Mouse (Mus musculus) heart, postnatal 36 days (tissue): ENCODE measurements around the gene Abcb9. TPM values are rescaled to one million over a fixed set of nuclear protein-coding genes. Genes with fewer than 3 reads are reported as not detected.
"Not testable (repeated sequence)": the region's sequence is repeated elsewhere in the genome, so short reads cannot be mapped to it uniquely, and the experiment has no call there.

Experiments
- DNase-seq, 2 experiments: peaks; one replicate each; pipeline ENCODE4 v3.0.0; 2021 to 2022
- intact Hi-C: fragments of 180-260 bp; cut with DNase I; formaldehyde crosslinking; loops from one replicate; pipeline ENCODE4 v1.15.1; 2025
- total RNA-seq, 2 experiments: library from RNA; stranded (reverse); gene quantifications; 2 replicates each; pipeline ENCODE4 v1.2.3; 2021

Gene Abcb9
- total RNA-seq, 2 experiments from 2014 or later: 7.6 to 8.3 TPM

DNA sequence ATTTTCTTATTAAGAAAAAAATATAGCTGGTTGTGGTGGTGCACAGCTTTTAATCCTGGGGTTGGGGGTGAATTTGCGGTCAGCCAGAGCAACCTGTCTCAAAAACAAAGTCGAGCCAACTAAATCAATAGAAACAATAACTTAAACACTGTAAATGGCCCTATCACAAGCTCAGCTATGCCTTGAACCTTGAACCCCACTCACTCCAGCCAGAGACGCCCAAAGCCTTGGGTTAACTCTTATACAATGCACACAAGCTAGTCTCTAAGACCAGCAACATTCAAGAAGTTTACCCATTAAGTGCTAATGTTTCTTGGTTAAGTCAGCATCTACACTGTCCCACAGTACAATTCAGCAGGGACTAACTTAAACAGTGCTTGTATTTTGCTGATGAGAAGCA is 25.9 kb downstream of the Abcb9 start:
- no peak for DNase-seq
- intact Hi-C loops: no loop called here

DNA sequence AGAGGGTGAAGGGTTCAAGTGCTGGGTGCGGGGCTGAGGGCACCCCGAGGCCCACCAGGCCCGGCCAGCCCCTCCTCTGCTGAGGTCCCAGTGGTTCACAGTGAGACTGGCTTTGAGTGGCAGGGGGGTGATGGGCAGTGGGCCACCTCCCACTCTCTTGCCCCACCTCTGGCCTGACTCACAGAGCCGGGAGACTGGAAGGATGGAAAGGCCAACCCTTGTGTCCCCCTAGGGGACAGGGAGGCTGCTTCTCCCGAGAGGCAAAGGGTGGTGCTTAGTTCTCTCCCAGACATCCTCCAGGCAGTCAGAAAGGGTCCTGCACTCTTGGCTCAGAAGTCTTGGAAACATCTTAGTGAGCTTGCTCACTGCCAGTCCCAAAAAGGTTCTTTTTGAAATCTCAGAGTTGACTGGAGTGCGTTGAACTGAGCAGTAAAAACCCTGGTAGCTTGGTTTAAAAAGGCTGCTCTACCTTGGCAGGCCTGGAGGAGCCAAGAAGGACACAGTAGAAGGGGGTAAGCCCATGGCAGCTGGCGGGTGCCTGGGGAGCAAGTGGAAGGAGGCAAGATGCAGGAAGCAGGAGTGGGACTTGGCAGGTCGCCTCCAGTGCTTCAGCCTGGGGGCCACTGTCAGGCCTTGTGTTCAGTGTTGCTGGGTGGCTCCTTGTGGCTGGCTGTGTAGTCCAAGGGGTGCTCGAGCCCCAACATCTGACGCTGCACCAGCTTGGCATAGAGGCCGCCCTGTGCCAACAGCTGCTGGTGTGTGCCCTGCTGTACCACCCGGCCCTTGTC is 33.4 kb downstream of the Abcb9 start:
- intact Hi-C loops: no loop called here
- peak in 1 of 2 experiments; percentile 32 for DNase-seq

DNA sequence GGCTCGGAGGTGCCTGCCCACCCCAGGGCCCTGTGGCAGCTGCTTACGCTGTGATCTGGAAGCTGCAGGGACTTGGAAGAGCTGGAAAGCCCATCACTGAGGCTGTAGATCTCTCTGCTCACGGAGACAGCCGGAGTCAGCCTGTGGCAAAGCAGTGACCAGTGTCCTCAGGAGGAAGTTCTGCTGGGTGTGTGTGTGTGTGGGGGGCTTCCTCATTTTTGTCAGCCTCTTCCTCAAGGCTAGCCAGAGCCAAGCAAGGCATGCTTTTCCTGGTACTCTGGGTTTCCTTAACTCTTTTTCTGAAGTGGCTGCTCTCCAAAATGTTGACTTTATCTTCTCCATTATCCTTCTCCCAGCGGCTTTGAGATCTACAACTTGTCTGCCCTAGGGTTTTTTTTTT is 35.9 kb downstream of the Abcb9 start:
- peak; percentile 31 to 39 for DNase-seq
- intact Hi-C loops: no loop called here

DNA sequence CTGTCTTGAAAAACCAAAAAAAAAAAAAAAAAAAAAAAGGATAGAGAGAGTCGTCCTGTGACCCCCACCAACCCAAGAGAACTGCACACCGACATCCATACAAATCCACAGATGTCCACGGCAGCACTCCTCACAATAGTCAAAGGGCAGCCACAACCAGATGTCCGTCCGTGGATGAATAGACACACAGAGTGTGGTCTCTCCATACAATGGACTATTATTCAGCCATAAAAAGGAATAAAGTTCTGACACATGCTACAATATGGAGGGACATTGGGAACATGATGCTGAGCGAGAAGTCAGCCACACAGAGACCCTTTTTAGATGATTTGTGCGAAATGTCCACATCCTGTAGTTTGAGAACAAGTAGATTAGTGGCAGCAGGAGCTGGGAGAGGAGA is 36.8 kb downstream of the Abcb9 start:
- intact Hi-C loops: no loop called here
- no peak for DNase-seq

DNA sequence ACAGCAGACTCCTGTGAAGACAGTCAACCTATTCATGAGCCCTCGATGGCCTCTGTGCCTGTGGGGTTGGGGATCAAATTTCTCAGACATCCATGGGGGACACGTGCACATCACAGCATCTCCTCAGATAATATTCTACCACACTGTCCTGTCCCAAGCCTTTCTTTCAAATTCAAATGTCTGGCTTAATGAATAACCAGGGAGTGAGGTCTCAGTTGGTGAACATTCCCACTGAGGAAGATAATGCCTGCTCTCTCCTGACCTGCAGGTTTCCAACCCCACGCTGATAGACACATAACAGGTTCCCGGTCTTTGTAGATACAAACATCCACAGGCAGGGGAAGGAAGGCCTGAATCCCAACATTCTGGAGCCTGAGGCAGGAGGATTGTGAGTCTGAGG is 38.6 kb downstream of the Abcb9 start:
- intact Hi-C loops: no loop called here
- no peak for DNase-seq

DNA sequence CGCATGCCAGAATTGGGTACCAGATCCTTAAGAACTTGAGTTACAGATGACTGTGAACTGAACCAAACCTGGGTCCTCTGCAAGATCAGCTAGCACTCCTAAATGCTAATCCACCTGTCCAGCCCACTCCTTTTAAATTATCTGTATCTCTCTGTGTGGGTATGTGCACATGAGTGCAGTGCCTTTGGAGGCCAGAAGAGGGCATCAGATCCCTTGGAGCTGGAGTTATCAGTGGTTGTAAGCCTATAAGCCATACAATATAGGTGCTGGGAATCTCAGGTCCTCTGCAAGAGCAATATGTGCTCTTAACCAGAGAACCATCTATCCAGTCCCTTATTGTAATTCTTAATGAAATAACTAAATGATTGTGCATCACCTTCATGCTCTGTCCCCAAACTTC is 39.4 kb downstream of the Abcb9 start:
- intact Hi-C loops: no loop called here
- DNase-seq: no peak

DNA sequence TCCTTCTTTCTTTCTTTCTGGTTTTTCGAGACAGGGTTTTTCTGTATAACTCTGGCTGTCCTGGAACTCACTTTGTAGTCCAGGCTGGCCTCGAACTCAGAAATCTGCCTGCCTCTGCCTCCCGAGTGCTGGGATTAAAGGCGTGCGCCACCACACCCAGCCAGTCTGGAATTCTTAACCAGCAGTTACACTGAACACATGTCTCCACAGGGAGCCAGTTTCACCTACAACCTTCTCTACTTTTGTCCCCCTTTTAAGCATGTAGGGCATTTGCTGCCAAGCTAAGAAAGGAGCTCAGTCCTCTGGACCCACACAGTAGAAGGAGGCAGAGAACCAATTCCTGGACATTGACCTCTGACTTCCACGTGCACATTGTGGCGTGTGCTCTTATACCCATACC is 43.0 kb downstream of the Abcb9 start:
- intact Hi-C loops, DNase-seq: not testable (repeated sequence)

DNA sequence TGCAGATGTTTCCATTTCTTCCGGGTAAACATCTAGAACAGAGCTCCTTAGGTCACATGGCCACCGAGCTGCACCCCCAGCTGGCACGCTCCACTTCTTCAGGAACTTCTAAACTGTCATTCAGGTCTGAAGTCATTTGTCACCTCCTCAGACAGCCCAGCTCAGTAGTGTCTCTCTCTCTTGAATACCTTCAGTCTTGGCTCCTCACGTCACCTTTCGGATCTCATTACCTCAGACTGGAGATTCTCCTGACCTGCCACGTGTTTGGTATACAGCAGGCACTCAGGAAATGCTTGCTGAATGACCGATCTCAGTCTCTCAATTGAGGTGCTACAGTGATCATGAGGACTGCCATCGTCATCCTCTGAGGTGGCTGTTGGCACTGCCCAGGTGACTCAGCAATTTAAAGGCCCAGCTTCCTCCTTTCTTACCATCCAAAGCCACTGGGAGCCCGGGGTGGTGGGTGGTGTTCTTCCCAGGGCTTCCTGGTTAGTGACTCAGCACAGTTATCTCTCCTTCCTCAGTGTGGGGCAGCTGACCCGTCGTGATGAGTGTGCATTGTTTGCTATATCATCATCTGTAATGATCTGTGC is 43.6 kb downstream of the Abcb9 start:
- intact Hi-C loops: no loop called here
- DNase-seq: no peak

DNA sequence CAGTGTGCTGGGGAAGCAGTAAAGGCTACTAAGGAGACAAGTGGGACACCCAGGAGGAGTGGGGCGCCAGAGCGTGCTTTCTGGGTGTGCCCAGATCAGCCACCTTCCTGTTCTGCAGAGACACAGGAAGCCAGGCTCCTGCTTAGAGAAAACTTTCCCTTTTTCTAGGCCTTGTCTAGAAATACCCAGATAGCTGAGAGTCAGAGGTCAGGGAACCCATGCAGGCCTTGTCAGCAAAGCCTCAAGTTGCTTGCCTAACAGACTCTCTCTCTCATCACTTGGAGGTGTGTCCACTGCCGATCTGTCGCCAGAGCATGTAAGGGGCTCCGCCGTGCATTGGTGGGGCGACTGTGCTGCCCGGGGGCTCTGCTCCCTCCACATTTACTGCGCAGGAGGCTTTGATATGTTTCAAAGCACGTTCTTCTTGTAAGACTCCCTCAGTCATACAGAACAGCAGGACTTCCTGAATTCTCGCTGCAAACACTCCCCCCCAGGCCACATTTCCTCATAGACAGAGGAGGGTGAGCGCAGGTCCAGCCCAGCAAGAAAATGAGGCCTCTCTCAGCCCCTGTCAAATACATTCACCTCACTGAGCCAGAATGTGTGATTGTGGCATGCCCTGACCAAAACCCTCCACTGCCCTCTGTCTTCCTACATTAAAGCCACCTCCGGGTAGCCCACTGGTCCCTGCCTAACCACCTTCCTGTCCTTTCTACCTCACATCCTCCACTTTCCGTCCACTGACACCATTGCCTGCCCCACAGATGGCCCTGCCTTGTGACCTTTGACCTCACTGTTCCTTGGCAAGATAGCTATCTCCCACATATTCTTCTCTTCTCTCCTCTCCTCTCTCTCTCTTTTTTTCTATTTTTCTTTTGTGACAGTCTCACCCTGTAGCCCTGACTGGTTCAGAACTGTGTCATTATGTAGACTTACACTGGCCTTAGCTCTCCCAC is 45.2 kb downstream of the Abcb9 start:
- peak; percentile 22 to 46 for DNase-seq
- intact Hi-C loops: no loop called here

DNA sequence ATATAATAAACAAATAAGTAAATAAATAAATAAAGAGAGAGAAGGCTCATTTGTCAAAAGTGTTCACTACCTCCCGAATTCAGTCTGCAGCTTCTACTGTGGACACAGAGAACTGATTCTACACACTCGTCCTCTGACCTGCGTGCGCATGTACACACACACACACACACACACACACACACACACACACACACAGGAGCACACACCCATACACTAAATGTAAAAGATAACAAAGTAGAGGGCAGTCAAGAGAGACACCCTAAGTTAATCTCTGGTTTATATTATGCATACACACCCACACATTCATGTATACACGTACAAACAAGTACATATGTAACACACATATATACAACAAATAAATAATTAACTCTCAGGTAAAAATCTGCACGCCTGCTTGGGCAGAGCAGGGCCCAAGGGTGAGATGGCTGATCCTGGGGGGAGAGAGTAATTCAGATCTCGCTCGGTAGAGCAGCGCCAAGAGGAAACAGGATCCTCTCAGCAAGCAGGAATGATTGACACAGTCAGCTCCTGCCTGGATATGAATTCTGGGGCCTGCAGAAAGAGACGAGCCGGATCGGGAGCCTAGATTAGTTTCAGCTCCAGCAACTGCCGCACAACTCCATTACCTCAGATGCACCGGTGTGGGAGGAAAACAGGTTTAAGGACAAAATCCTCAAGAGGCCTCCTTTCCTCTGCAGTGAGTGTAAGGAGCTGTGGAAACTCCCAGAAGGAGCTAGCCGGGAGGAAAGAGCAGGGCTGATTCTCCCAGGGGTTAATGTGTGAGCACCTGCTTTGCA is 46.2 kb downstream of the Abcb9 start:
- no peak for DNase-seq
- intact Hi-C loops: loop anchor here (5.0 kb wide), 1 partner anchor 33 kb away; no protein-coding TSS in a partner anchor

DNA sequence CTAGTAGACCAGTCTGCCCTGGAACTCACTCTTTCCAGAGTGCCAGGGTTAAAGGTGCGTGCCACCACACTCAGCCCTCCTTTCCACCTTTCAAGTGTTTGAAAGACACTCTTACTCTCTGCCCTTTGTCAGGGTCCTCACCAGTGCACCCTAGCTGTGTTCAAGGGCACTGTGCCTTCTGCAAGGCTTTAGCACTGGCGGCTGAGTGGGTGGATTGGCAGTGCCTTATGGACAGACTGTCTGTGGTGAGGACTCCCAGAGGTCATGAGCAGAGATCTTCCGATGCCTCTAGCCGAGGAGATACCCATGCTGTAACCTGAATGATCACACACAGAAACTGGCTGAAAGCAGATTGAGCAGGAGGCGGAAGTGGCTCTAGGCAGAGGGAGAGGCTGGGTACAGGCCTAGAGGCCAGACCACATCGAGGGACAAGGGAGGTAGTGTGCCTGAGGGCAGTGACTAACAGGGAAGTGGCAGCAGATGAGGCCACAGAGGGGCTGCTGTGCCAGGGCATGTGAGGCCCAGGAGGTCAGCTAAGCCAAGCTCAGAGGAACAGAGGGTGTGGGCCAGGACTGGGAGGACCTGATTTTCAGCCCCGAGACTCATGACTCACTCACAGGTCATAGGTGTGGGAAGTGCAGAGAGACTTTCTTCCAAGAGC is 48.7 kb downstream of the Abcb9 start:
- no peak for DNase-seq
- intact Hi-C loops: loop anchor here (5.0 kb wide), 1 partner anchor 35 kb away; no protein-coding TSS in a partner anchor

DNA sequence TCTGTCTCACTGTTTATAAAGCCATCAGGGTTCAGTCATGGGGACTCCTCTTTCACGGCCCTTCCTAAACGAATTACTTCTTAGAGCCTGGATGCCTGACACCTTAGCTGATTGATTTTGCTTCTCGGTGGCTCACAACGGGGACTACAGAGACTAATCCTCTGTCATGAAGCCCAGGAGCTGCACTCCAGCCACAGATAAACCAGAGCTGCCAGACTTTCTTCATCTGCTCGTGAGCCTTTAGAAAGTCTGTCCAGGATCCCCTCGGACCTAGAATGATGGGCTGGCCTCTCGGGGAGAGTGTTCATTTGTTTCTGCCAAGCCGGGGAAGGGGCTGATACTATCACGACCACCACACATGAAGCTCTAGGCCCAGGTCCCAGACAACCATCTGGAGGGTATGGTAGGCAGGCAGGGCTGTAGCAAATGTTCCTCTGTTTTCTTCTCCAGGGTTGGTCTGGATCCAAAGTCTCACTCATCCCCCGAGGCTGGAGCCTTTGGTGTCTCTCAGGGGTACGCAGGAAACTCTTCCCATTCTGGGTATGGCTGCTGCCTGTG is 50.1 kb downstream of the Abcb9 start:
- DNase-seq: no peak
- intact Hi-C loops: loop anchor here (5.0 kb wide), 1 partner anchor 37 kb away; no protein-coding TSS in a partner anchor

DNA sequence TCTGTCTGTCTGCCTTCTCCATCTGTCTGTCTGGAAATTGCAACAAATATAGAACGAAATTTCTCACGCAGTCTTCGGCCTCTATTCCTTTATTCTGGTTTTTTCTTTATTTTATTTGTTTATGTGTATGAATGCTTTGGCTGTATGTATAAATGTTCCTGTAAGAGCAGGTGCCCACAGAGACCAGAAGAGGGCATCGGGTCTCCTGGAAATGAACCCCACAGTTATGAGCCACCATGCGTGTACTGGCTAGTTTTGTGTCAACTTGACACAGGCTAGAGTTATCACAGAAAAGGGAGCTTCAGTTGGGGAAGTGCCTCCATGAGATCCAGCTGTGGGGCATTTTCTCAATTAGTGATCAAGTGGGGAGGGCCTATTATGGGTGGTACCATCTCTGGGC is 51.6 kb downstream of the Abcb9 start:
- DNase-seq: no peak
- intact Hi-C loops: no loop called here

DNA sequence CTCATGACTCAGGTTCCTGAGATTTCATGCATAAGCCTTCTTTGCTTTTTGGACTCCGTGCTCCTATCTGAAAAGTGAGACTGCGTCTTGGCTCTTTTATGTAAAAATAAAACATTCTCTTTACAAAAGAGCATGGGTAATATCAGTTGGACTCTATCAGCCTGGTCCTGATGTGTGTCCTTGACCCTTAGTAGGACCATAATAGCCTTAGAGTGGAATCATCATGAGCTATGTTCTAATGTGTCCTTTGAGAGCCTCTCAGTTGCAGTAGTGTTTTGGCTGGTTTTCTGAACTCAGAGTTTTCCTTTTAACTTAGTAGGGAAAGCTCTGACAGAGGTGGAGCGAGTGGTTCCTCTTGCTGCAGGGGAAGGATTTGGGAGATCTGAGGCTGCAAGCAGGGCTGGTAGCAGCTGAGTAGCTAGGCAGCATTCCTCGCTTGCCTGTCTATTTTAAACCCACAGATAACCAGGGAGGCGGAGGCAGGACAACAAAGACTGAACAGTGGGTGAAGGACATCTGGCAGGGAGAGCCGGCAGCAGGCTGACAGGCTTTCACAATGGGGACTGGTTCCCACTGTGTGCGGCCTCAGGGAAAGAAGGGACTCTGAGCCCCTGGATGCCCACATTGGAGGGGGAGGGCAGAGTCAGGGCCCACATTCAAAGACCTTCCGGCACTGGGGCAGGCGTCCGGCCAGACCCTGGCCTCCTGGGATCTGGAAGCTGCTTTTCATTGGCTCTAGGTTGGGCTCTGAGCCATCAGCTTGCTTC is 52.2 kb downstream of the Abcb9 start:
- intact Hi-C loops: no loop called here
- peak; percentile 53 to 69 for DNase-seq

DNA sequence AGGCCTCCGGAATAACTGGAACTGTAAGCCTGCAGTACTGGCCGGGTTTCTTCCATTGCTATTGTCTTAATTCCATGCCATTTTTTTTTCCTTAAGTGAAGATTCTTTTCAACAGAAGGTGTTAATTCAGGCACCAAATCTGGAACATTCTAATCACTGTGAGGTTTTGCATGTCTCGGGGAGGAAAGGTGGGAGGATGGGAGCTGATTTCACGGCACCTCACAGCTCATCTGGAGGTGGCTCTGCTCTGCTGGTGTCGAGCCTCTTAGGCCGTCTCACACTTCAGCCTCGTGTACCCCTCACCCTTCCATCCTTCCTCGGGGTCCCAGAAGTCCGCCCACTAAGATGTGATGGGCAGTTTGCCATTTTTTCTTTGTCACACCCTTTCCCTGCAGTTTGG is 54.5 kb downstream of the Abcb9 start:
- no peak for DNase-seq
- intact Hi-C loops: no loop called here

DNA sequence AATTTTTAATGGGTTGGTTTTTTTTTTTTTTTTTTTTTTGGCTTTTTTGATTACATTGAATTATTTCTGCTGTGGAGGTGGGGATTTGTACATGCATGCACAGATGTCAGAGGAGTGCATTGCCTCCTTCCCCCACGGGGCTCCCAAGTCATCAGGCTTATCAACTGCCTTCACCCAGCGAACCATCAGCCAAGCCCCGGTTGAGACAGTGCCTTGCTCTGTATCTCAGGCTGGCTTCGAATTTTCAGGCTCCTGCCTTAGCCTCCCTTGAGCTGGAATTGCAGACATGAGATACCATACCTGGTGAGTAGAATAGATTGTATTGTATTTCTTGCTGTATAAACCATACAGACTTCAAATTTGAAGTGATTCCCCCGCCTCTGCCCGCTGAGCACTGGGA is 56.0 kb downstream of the Abcb9 start:
- intact Hi-C loops: no loop called here
- DNase-seq: no peak

DNA sequence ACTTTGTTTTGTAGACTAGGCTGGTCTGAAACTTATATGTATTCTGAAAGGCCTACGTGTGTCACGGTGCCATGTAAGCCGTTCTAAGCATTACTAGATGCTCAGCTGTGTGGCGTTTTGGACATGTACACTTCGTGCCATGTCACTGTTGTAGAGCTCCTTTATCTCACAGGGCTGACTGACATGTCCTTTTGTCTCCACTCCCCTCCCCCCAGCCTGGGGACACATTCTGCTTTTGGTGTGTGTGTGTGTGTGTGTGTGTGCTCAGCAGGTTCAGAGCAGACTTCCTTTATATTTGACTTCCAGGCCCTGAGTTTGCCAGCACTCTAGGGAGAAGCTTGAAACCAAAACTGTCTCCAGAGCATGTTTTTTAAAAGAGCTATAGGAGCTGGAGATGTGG is 58.8 kb downstream of the Abcb9 start:
- intact Hi-C loops: no loop called here
- DNase-seq: no peak

DNA sequence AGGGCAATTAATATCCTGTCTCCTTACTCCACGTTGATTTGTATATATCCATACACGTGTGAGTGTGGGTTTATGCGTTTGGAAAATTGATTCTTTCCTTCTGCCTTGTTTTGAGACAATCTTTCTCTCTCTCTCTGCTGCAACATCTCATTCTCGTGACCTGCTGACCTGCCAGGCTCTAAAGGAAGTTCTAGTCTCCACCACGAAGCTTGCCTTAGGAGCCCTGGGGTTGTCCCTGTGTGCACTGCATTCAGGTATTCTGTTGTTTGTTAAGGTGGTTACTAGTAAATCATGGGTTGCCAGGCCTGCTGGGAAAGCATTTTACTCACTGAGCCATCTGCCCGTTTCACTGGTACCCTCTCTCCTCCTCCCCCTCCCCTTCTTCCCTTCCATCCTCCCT is 59.3 kb downstream of the Abcb9 start:
- intact Hi-C loops: no loop called here

DNA sequence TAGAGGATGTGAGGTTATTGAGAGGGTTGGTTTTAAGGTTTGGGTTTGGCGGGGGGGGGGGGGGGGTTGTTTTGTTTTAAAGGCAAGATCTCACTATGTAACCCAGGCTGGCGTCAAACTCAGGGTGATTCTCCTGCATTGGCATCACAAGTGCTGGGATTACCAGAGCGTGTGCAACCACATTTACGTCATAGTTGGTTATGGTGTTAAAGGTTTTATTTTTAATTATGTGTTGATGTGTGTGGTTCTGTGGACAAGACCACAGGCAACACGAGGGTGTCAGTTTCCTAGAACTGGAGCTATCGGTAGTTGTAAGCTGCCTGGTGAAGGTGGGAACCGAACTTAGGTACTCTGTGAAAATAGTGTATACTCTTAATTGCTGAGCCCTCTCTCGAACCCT is 59.8 kb downstream of the Abcb9 start:
- no peak for DNase-seq
- intact Hi-C loops: no loop called here

More for the DNA sequence above, 59.3 kb downstream of the Abcb9 start:
- DNase-seq: no peak
